Mouse (Mus musculus) activated CD4-positive, CD25-positive, alpha-beta regulatory T cell, adult 9 weeks (primary cell): ENCODE measurements around the gene Klra9. TPM values are rescaled to one million over a fixed set of nuclear protein-coding genes. Genes with fewer than 3 reads are reported as not detected.

Source experiments
- polyA plus RNA-seq: library from polyadenylated mRNA; unstranded; fragments of 100-300 nt; shearing (Covaris generic); gene quantifications from one replicate; pipeline ENCODE4 v1.2.1, GENCODE M21; 2017

The Klra9 gene
- not detected for polyA plus RNA-seq

DNA sequence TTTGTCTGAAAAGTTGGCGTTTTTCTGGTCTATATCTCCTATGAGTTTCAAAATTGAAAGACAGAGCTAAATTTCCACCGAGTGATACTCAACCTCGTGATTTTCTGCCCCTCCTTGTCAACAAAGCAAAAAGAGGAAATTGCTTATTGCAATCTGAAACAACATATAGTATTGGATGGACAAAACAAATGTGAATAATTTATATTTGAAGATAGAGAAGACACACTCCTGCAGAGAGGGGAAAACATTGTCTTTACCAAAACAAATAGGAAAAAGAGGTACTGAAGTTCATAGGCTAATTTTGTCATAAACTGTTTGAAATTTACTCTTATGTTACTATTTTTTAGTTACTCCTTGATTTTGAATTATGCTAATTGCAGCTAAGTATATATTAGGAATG lies at the start of gene Klra9:
Gene Klra9 (minus strand): TSS at position 101 of the 400 bp plus-strand sequence.

DNA sequence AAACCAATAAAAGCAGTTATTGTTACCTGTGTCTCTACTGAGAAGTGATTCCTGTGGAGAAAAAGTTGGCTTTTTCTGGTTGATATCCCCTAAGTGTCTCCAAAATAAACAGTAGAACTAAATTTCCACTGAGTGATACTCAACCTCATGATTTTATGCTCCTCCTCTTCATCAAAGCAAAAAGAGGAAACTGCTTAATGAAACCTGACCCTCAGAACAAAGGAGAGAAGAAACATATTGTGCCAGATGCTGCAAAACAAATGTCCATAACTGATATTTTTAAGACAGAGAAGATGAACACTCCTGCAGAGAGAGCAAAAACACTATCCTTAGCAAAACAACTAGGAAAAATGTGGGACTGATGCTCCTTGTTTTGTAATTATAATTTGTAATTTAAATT lies 40.3 kb upstream of the Klra9 start, which contains the start of gene Klra7:
Gene Klra7 (minus strand): TSS at position 101 of the 400 bp plus-strand sequence.

GRCm38 (mm10) chr6:130129798-130130197 lies 63.1 kb downstream of the Klra9 start, which contains the start of gene Klra8:
Klra8 (minus strand) TSS chr6:130129898.

Other genes starting within 250 kb of the Klra9 start
- not detected for gene Klra6, start 166.2 kb downstream of the Klra9 start, polyA plus RNA-seq
- not detected for gene Klra4, start 125.8 kb downstream of the Klra9 start, polyA plus RNA-seq
- not detected for gene Klra8, start 63.2 kb downstream of the Klra9 start, polyA plus RNA-seq
- not detected for gene Klra7, start 40.2 kb upstream of the Klra9 start, polyA plus RNA-seq
- not detected for gene Klra10, start 88.8 kb upstream of the Klra9 start, polyA plus RNA-seq
- gene Klra3, start 144.5 kb upstream of the Klra9 start, polyA plus RNA-seq: not detected
- not detected for gene Klra1, start 193.8 kb upstream of the Klra9 start, polyA plus RNA-seq